Mouse (Mus musculus) kidney, postnatal 4 days (tissue): ENCODE results near the gene Ttyh2.

Experiments
- DNase-seq, 2 experiments: peaks; one replicate each; pipeline ENCODE4 v3.0.0; 2021; ENCODE audit warnings: mixed read lengths in 2 of 2

Gene Ttyh2

GRCm38 (mm10) chr11:114714526-114714925 lies 39.3 kb downstream of the Ttyh2 start:
- no peak for DNase-seq

GRCm38 (mm10) chr11:114715531-114715930 lies 40.3 kb downstream of the Ttyh2 start:
- DNase-seq, result peak in 1 of 2 experiments; percentile 29

- no peak for DNase-seq
These were observed 45.3 kb downstream of the Ttyh2 start for GRCm38 (mm10) chr11:114720535-114720934.

GRCm38 (mm10) chr11:114722438-114722837 lies 47.2 kb downstream of the Ttyh2 start:
- no peak for DNase-seq

- no peak for DNase-seq
These were observed 47.8 kb downstream of the Ttyh2 start for GRCm38 (mm10) chr11:114723030-114723429.

GRCm38 (mm10) chr11:114724787-114725590 lies 49.8 kb downstream of the Ttyh2 start:
- peak in 1 of 2 experiments; percentile 45 for DNase-seq

- peak; percentile 80 to 88 for DNase-seq
These were observed 52.0 kb downstream of the Ttyh2 start, which contains the start of gene Dnaic2 for GRCm38 (mm10) chr11:114726965-114727825. Gene Dnaic2 (plus strand): TSS chr11:114727408.

GRCm38 (mm10) chr11:114727826-114728186 lies 52.6 kb downstream of the Ttyh2 start:
- no peak for DNase-seq

- no peak for DNase-seq
These were observed 53.1 kb downstream of the Ttyh2 start for GRCm38 (mm10) chr11:114728333-114728732.

- DNase-seq, result peak in 1 of 2 experiments; percentile 21
These were observed 54.7 kb downstream of the Ttyh2 start for GRCm38 (mm10) chr11:114729832-114730363.

- no peak for DNase-seq
These were observed 56.5 kb downstream of the Ttyh2 start for GRCm38 (mm10) chr11:114731711-114732110.

- DNase-seq, result no peak
These were observed 57.7 kb downstream of the Ttyh2 start for GRCm38 (mm10) chr11:114732890-114733289.

- no peak for DNase-seq
These were observed 60.9 kb downstream of the Ttyh2 start for GRCm38 (mm10) chr11:114736111-114736510.

- peak; percentile 76 to 81 for DNase-seq
These were observed 61.8 kb downstream of the Ttyh2 start for GRCm38 (mm10) chr11:114736913-114737624.

- DNase-seq, result peak; percentile 46 to 65
These were observed 65.4 kb downstream of the Ttyh2 start for GRCm38 (mm10) chr11:114740598-114740997.

GRCm38 (mm10) chr11:114741451-114741850 lies 66.2 kb downstream of the Ttyh2 start:
- DNase-seq, result no peak

- DNase-seq, result peak; percentile 95 to 97
These were observed 69.9 kb downstream of the Ttyh2 start for GRCm38 (mm10) chr11:114745134-114745533.

GRCm38 (mm10) chr11:114747564-114748138 lies 72.4 kb downstream of the Ttyh2 start:
- DNase-seq, result no peak

GRCm38 (mm10) chr11:114764820-114765818 lies 89.9 kb downstream of the Ttyh2 start, which contains the start of gene Kif19a:
Gene Kif19a (plus strand): TSS chr11:114765388.
- DNase-seq, result peak; percentile 74 to 82

GRCm38 (mm10) chr11:114769911-114770310 lies 94.7 kb downstream of the Ttyh2 start:
- no peak for DNase-seq
